Mouse (Mus musculus) ES-E14 (cell line): ENCODE results near the gene Olfr1173.

Experiments
- CHD2 ChIP-seq: IDR thresholded peaks from 2 replicates; pipeline ENCODE4 v1.6.1; 2014; ENCODE audit warnings: mild to moderate bottlenecking, low read depth, low read length, inconsistent platforms
- HCFC1 ChIP-seq: IDR thresholded peaks from 2 replicates; pipeline ENCODE4 v1.6.1; 2012; ENCODE audit warnings: low read length, inconsistent platforms, borderline replicate concordance; ENCODE audit not compliant: insufficient read depth
- MAFK ChIP-seq: IDR thresholded peaks from 2 replicates; pipeline ENCODE4 v1.6.1; 2014; ENCODE audit warnings: mild to moderate bottlenecking, low read depth, low read length, inconsistent platforms; ENCODE audit not compliant: insufficient read depth
- ZC3H11A ChIP-seq: IDR thresholded peaks from 2 replicates; pipeline ENCODE4 v1.6.1; 2012; ENCODE audit warnings: low read depth, mild to moderate bottlenecking, inconsistent platforms, low read length, borderline replicate concordance
- ZNF384 ChIP-seq: IDR thresholded peaks from 2 replicates; pipeline ENCODE4 v1.6.1; 2012; ENCODE audit warnings: low read depth, low read length, inconsistent platforms

- TF ChIP-seq ZNF384 (no peak), MAFK (no peak), HCFC1 (no peak), ZC3H11A (no peak), CHD2 (no peak)
Measured at GRCm38 (mm10) chr2:88327115-88327514, 47.4 kb upstream of the Olfr1173 start, which contains the start of gene Olfr1175-ps.
